Mouse (Mus musculus): ENCODE measurements around the gene Cr1l.

Gene Cr1l

DNA sequence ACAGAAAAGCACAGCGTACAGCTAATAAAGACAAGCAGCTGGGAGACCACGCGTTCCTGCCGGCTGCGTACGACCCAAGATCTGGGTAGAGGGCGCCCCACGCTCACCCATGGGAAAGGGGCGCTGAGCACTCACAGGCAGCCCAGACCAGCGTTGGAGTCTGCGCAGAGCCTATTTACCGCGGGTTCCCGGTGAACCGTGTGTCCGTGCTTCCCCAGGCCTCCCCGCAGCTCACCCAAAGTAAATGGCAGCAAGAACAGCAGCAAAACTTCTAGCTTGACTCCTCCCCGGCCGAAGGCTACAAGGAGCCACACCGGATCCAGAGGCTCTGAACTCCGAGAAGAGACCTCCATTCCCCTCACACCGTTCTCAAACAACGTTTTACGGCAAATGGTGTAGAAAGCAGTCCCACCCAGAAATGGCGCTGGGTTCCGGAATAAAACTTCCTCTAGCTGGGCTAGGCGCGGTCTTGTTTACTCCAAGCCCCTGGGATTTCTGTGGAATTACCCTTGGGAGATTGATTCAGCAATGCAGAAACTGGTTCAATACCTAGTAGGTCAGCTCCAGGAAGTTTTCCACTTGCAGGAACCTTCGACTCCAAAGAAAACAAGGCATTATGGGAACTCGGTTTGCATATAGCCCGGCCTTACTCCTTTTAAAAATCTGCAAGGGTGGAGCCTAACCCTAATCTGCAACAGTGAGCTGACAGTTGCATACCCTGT is at the start of gene Cr1l:
Gene Cr1l, minus strand, starts transcription at position 634 of the 722 bp plus-strand sequence.
- peak; percentile 87 for DNase-seq (ENCODE audit: low spot score)

DNA sequence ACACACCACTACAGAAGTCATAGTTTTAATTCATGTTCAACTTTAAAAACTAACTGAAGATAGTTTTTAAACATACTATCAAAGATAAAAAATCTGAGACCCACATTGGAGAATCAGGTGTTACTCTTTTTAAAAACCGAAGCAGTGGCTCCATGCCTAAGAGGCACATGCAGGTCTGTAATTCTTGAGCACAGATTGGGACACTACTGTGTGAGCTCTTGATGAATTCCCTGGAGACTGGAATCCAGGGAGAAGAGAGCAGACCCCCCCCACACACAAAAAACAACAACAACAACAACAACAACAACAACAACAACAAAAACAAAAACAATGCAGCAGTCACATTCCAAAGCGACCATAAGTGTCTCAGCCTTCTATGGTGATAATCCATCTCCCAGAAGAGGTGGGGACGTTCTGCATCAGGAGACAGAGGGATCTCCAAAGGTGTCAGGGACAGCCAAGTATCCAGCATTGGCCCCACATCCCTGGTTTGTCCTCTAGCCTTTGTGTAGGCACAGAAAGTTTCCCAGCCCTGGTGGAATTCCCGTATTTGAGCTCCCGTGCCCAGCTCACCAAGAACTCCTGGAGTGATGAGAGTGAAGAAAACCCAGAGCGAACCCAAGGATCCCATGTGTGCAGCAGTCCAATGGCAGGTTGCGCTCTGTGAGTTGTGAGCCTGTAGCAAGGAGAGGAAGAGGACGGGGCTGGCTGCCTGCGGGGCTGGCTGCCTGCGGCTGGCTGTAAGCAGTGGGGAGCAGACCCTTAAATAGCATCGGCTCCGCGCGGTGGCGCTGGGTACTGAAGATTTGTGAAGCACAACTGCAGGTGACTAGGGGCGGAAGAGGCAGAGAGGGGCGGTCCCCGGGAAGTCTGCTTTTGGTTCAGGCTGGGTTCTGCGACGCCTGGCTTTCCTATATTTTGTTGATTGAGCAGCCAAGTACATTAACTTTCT is 44.9 kb upstream of the Cr1l start, which contains the start of gene Cr2:
Gene Cr2, minus strand, starts transcription at position 737 of the 952 bp plus-strand sequence.
- peak; percentile 70 for DNase-seq (ENCODE audit: low spot score)

DNA sequence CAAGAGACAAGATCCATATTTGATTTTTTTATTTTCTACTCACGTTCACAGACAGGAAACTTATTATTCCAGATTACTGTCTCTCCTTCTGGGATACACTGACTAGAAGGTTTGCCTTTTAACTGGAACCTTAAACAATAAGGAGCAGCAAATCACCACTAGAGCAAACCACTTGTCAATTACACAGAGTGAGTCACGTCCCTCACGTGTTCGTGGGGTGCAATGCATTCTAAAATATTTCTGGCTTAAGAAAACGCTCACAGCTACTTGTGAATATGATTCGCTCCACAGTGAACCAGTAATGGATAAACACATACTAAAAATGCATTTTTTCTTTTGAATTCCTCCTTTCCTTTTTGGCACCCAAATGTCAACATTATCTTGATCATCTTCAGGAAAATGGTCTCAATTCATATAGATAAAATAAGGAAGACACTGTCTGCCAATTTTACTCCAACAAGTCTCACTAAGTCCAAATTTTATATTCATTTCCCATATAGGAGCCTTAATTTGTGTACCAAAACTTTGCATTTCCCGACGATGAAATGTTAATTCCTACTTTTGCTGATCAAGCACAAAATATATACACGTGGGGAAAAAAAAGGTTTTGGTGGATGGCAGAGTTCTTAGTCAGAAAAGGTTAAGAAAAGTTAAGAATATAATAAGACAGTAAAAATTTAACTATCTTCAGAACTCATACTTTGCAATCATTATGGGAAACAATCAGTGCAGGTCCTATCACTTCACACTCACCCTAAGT is 33.8 kb upstream of the Cr1l start:
- DNase-seq (ENCODE audit: low spot score) = no peak

DNA sequence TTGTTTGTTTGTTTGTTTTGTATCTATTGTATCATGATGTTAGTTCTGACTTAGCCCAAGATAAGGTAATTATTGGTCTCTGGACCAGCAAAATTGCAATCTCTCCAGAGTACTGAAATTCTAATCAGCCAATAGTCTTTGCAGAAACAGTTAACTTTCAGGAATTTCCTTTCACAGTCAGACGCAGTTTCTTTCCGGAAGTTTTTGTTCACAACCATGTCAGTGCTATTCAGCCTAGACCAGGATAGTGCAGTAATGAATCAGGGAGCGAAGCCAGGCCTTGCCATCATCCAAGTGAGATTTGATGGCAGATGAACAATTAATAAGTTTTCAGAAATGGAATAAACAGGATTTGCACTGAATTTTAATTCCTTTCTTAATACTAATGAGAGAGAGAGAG is 684 bp upstream of the Cr1l start:
- DNase-seq (ENCODE audit: low spot score) = no peak

DNA sequence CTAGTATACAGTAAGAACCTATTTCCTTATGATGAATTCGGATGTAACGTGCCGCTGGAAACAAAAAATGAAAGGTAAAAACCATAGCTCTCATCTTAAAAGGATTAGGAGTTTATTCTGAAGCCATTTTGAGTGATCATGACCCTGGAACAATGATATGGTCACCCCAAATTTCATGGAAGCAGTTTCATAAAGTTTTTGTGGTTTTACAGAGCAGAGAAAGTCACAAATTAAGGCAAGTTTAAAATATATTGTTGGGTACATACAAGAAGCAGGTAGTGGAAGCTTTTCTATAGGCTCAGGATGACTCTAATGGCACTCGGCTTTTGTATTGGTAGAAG is 259 bp upstream of the Cr1l start:
- DNase-seq (ENCODE audit: low spot score) = no peak

DNA sequence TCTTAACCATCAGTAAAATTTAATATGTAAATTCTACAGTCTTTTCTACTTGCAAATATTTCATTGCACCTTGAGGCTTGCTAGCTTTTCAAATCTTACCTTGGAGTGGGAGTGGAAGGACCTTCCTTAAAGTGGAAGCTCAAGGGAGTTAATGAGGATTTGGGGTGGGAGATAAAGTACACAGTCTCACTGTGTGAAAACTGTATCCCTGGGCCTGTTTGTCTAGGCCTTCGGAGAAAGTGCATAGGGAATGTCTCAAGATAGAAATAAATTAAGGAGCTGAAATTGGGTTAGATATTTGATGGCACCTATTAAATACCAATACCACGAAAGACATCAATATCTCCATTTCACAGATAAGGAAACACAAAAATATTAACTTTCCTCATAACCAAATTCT is 907 bp downstream of the Cr1l start:
- no peak for DNase-seq (ENCODE audit: low spot score)

DNA sequence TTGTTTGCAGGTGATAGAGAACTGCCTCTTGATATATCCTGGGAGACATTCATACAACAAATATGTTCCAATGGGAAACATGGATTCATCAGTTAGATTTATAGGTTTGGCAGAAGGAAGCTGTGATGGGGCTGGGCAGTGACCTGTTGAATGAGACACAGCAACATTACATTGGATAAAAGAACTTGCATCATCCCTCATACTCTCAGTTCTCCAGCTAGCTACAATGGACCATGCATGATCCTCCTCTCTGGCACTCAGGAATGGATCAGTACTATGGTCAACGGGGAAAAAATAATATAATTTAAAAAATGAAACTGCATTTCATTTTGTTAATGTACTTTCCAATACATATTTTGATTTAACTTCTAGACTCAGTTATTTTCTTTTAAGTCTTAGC is 1.5 kb downstream of the Cr1l start:
- no peak for DNase-seq (ENCODE audit: low spot score)

DNA sequence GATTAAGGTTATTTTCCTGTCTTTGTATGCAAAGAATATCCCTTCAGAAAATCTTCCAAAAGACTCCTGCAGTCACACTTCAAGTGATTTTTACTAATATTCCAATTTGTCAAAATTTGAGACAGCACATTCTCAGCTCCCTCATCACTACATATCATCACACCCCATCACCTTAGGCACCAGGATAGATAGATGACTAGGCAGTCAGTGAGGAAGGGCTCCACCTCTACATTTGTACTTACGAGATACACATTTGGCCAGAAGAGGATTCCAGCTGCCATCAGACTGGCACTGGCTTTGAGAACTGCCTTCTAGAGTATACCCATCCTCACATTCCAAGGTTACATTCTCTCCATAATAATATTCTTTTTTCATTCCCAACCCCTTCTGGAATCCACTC is 17.0 kb downstream of the Cr1l start:
- no peak for DNase-seq (ENCODE audit: low spot score)

DNA sequence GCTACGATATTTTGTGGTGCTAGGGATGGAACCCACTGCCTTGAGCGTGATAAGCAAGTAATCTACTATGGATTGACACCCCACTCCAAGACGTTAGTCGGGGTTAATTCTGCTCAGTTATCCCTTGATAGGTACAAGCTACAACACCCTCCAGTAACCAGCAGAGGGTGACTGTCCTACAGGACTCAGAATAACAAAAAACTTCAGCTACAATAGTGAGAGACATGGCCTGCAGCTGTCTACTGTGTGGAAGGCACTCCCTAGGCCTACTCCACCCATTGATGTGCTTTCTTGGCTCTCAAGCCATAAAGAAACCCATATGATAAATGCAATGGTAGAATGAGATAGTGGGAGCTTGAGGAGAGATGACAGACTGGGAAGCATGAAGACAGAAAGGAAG is 17.8 kb downstream of the Cr1l start:
- no peak for DNase-seq (ENCODE audit: low spot score)

DNA sequence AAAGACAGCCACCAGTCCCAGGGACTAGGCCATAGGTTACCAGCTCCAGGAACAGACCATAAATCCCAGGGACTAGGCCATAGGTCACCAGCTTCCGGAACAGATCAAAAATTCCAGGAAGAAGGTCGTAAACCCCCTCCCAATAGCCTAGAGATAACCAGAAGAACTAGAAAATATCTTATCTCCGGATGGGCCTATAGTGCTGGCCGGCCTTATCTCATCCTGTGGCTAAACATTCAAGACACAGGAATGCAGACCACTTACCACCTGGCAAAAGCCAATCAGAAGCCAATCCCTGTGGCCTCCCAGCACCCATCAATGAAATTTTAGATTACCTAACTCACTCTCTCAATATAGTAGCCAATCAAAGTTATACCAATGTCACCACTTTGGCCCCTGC is 30.7 kb downstream of the Cr1l start:
- no peak for DNase-seq (ENCODE audit: low spot score)

DNA sequence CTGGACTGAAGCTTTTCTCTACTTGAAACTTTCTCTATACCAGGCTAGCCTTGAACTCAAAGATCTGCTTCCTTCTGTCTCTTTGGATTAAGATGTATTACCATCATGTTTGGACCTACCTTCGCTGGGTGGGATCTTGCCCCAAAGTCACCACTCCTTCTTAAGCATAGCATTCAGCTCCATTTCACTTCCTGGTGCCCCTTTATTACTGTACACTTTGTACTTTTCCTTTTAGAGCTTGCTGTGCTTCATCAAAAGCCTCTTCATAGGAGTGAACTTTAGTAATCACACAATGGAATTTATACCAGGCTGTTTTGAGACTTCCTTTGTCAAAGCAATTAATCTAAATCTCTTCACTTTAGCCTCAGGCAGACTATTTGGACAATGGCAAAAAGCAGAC is 33.4 kb downstream of the Cr1l start:
- no peak for DNase-seq (ENCODE audit: low spot score)

DNA sequence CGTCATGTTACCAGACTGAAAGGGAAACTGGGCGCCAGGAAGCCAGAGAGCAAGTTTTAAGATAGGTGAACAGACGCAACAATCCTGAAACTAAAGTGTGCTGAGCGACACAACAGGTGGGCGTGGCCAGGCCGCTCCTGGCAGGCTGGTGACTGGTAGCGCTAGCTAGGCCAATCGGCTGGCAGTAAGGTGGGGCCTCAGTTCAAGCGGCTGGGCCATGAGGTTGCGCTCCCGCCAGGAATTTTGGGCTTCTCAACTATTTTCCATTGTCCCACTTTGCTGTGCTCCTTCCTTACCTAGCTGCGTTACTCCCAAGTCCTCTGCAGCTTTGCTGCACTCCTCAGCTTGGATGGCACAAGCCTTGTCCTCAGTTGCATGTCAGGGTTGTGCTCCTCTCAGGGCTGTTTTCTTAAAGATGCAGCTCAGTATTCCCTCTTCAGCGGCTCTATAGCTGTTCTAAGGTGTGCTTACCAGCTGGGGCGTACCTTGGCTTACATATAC is 39.1 kb downstream of the Cr1l start, which contains the start of gene Cd46:
Gene Cd46, minus strand, starts transcription at position 30 of the 501 bp plus-strand sequence.
- DNase-seq (ENCODE audit: low spot score) = peak; percentile 69

DNA sequence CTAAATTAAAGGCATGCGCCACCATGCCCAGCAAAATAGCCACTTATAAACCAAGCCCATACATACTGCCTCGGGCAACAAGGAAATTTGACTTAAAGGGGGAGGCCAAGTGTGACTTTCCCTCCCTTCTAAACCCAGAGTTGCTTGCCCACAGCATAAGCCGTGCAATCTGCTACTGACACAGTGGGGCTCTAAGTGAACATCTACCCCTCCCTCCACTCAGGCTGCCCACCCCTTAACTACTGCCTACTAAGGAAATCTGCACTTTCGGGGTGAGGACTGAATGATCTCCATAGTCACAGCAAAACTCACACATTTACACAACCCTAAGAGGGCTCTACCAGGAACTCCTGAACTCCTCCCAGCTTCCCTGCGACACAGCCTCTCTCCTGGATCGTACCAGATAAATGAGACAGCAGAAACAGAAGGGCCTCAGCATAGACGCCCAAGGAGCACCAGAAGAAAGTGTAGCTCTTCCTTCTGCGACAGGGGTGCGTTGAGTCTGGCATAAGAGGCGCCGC is 39.6 kb downstream of the Cr1l start:
- DNase-seq (ENCODE audit: low spot score) = no peak

DNA sequence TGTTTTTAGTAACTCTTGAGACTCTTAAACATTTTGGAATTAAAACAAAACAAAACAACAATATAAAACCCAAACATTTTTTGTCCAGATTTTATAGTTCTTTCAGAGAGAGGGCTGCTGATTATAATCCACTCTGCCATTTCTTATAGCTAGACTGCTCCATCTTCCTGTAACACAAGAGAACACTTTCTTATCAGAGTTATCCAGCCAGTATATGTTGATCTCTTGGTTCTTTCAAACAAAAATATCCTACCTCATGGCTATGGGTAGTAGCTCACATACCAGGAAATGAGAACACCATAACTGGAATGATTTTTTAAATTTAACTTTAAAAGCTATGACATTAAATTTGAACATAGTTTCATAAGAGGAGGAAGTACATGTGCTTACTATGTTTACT is 49.2 kb downstream of the Cr1l start:
- DNase-seq (ENCODE audit: low spot score) = no peak
